Mouse (Mus musculus): ENCODE results near the gene Slc12a8.
A peak's percentile ranks its signal among the peaks of the same experiment; 100 is the strongest.

The Slc12a8 gene

DNA sequence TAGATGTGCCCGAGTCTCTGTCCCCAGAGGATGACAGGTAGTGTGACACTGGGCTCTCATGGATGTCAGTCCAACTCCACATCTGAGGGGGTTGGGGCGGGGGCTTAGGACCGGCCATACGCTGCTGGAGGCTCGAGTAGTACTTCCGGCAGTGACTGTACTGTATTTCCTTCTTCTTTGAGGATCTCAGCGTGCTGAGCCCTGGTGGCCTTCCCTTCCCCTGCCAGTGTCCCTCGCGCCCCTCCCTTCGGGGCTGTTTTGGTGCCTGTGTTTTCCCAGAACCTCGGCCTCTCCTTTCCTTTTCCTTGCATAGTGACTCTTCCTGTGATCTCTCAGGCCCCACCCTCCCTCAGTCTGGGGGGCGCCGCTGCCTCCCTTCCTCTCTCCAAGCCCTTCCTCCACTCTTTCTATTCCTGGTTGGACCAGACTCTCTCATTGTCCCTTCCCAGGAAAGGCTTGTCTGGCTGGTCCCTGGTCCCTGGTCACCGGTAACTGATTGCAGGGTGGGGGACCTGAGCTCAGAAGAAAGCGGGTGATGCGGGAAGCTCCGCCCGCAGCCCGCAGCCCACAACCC, 66.8 kb downstream of the Slc12a8 start:
- peak; percentile 29 for DNase-seq (ENCODE audit: low spot score)

DNA sequence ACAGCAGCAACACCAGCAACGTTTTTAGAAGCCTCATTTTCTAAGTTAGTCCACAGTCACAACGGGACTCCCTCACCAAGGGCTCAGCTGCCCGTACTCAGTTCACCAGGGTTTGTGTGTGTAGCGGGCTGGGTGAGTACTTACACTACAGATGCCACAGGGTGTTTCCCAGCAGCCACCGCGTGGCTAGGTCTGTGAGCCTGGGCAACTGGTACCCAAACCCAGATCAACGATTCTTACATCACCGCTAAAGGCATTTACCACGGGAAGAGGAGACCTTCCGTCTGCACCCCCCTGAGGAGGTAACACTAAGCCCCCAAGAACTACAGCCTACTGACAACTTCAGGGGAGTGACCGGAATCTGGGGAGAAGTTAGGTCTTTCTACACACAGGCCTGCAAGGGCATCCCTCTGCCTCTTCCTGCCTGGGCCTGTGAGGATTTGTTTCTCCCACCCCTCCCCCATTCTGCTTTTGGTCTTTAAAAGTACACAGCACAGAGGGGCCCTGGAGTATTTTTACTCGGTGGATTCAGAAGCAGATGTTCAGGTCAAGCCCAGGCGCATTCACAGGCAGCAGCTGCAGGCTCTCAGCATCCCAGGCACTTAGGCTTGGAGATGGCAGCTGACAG, 67.4 kb downstream of the Slc12a8 start:
- DNase-seq (ENCODE audit: low spot score), result peak; percentile 37

DNA sequence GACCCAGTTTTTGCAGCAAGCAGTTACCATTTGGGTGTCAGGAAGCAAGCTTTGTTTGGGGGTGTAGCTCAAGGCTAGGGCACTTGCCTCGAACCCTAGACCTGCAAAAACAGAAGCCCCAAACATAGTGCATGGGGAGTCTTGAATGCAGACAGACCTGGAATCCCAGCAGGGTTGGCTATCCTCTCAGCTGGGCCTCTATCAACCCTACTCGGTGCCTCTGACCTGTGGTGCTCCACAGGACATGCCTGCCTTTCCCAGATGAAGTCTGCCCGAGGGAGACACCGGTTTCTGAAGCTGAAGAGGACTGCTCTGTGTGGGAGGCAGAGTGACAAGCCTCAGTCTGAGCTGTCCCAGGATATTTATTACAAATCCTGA, 67.9 kb downstream of the Slc12a8 start:
- no peak for DNase-seq (ENCODE audit: low spot score)

DNA sequence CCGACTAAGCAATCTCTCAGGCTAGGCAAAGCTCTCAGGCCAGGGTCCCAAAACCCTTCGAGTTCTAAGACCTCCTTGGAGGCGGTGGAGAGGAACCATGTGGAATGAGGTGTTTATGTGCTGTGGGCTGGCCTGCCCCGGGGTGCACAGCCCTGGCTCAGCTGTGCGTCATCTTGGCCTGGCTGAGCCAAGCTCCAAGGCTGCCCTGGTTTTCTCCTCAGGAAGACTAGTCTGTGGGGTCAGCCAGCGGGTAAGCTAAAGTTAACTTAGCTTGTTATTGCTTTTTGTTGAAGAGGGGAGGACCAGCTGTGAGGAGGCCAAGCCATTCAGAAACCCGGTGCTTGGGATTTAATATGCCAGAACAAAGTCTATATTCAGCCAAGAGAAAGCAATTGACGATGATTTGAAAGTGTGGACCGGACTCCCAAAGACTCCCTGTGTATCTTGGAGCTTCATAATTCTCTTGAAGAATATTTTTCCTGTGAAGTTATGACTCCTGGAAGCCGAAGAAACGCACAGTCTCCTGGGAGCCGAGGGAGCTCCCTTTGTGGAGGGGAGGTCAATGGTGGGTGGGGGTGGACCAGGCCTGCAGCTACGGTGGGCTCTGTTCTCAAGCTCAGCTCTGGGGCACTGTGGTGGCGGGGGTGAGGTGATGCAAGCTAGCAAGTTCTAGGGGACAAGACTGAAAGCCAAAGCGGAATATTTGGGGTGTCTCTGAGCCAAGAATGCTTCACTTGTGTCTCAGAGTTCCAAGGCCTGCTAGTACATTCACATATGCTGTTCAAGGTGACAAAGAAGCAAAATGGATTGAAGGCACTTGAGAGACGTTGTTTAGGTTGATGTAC, 70.4 kb downstream of the Slc12a8 start:
- no peak for DNase-seq (ENCODE audit: low spot score)

DNA sequence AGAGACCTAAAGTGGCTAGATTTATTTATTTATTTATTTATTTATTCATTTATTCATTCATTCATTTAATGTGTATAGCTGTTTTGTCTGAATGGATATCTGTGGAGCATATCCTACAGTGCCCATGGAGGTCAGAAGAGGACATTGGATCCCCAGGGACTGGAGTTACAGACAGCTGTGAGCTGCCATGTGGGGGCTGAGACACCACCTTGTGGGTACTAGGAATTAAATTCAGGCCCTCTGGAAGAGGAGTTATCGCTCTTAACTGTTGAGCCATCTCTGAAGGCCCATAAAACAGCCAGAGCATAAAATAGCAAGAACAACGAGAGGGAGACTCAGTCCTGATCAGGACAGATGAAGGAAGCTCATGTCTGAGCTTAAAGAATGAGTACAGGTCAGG, 71.7 kb downstream of the Slc12a8 start:
- DNase-seq (ENCODE audit: low spot score), result no peak

DNA sequence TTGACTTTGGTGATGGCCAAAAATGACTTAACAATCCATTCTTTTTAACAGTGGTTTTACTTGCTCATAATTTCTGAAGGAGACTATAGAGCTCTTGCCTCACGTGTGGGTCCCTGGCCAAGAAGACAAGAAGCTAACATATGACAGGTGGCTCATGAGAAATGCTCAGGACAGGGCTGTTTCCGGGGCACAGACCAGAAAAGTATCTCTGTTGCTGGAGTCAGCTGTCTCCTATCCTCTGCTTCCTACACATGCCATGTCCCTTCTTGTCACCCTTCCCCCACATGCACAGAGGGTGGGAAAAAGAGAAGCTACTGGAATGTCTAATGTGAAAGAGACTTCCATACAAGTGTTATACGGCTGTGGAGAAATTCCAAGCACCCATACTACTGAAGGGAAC, 73.3 kb downstream of the Slc12a8 start:
- no peak for DNase-seq (ENCODE audit: low spot score)

DNA sequence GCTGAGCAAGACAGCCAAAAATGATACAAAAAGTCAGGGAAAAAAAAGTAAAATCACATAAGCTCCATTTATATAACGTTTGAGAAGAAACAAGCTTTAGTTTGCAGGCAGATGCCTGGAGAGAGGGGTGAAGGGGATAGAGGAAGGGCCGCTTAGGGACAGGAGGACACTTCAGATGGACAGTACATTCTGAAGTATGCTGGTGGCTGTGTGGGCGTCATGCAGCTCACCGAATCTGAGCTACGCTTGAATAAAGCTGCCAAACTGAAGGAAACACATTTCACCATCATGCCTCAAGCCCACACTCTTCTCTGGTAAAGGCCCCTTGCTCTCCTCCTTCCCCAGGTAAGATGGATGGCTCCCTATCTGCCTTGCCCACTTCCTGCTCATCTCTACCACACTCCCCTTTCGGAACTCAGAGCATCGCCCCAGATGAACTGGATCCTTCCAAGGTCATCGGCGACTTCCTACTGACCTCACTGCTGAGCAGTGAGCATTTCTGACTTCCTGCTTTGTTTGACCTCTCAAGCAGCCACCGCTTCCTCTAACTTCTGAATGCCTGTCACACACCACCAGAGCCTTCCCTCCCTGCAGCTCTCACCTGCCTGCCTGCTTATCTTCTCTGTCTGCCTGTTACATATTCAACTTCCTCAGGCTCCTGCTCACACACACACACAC, 74.4 kb downstream of the Slc12a8 start:
- DNase-seq (ENCODE audit: low spot score), result no peak

DNA sequence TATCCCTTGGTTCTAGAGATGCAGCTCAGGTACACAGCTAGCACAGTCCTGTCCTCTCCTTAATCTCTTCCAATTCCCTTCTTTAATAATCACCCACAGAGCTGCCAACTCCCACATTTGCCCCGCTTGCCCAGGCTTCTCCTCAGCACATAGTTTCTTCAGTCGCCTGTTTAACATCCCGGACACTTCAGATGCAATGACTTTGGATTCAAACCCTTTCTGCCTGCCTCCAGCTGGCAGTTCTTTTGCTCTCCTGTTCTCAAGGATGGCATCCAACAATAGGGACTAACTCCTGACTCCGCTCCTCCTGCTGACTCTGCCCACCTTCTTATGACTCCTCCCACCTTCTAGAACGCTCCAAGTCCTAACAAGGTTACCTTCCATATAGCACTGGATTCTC, 75.2 kb downstream of the Slc12a8 start:
- no peak for DNase-seq (ENCODE audit: low spot score)

DNA sequence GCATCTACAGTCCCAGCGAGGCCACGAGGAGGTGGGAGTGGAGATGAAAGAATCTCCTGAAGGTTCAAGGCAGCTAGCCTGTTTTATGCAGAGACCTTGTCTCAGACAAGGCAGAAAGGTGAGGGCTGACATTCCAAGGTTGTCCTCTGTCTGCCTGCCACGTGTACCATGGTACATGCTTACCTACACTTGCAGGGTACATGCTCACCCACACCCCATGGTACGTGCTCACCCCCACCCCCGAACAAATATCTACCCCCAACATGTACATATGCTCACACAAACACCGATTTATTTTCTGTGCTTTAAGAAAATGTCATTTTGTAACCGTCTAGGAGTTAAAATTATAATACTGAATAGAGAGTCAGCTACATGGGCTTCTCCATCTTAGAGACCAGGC, 76.3 kb downstream of the Slc12a8 start:
- DNase-seq (ENCODE audit: low spot score), result no peak

DNA sequence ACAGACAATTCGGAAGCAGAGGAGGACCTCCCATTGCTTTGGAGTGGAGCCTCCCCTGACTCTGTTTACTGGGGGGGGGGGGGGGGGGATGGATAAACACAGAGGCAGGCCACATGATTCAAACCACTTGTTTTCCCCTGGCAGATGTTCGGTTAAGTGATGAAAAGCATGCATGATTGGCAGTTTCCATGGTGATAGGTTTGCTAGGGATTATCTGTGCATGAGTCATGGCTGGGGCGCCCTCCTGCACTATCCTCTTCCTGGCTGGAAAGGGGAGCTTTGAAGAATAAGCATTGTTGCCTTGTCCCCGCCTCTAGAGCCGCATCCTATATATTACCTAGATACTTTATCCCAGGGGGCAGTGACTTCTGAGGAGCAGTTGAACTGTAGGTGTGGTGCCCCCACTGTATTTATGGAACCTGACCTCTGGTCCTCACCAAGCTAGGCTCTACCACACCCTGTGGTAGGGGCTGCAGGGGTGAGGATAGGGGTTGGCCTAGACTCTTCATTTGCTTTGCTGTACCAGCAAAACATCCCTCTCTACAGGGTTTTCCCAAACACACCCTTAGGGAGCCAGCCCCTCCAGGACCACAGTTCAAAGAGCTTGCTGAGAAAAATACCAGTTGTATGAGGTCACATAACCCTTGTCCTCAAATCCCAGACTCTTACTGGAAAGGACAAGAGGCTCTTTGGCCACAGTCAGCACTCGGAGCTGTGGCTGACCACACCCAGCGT, 77.1 kb downstream of the Slc12a8 start:
- DNase-seq (ENCODE audit: low spot score), result no peak

DNA sequence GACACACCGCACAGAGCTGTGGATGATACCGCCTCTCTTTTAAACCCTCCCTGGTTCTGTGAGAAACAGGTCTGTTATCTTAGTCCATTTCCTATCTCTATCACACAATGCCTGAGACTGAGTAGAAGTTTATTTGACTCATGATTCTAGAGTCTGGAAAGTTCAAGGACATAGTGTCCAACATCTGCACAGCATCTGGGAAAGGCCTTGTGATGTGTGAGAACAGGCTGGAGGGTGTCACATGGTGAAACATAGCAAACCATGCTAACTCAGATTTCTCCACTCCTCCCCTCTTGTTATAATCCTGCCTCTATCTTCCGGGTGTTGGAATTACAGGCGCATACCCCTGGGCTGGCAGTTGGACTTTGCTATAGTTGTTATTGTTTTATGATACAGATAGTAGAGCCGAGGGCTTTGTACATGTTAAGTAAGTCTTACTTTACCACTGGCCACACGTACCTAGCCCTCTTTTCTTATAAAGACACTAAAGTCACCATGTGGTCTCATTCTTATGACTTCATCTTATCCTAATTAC, 78.2 kb downstream of the Slc12a8 start:
- no peak for DNase-seq (ENCODE audit: low spot score)

DNA sequence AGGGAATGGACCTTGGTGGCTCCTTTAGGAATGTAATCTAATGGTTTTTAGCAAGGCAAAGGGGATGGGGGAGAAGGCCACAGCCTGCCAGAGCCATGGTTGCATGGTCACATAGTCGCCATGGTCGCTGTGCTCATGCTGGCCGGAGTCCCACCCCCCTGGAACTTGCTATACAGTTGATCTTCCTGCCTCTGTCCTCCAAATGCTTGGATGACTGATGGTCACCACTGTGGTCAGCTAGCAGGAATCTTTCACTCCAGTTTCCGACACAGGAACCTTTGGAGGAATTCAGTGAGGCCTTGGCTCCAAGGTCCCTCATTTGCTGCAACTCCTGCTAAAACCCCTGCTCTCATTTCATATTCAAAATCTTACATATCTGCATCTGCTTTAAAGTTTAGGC, 79.1 kb downstream of the Slc12a8 start:
- DNase-seq (ENCODE audit: low spot score), result no peak

DNA sequence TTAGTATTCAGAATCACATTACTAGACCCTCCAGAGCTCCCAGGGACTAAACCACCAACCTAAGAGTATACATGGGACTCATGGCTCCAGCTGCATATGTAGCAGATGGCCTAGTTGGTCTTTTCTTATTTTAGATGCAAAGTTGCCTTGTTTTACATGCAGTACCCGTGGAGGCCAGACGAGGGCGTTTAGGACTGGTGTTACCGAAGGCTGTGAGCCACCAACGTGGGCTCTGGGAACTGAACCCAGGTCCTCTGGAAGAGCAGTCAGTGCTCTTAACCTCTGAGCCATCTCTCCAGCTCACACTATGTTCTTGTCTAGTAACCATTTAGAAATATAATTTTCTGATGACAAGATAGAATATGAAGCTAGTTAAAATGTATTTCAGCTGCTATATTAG, 83.1 kb downstream of the Slc12a8 start:
- DNase-seq (ENCODE audit: low spot score), result peak; percentile 34

DNA sequence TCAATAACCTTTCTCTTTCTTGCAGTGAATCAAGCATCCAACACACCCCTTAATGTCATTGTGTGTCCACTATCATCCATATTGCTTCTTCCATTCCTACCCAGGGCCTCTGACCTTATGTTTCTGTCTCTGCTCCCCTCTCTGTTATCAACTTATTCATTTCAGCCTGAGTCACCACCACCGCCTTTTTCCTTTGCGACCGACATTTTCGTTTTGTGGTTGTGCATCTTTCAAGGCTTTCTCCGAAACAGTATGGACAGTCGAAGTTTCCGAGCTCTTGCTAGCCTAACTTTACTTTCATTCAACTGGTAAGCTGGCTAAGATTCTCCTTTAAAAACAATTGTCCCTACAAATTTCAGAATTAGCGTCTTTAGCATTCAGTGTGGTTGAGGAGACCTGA, 84.2 kb downstream of the Slc12a8 start:
- DNase-seq (ENCODE audit: low spot score), result no peak

DNA sequence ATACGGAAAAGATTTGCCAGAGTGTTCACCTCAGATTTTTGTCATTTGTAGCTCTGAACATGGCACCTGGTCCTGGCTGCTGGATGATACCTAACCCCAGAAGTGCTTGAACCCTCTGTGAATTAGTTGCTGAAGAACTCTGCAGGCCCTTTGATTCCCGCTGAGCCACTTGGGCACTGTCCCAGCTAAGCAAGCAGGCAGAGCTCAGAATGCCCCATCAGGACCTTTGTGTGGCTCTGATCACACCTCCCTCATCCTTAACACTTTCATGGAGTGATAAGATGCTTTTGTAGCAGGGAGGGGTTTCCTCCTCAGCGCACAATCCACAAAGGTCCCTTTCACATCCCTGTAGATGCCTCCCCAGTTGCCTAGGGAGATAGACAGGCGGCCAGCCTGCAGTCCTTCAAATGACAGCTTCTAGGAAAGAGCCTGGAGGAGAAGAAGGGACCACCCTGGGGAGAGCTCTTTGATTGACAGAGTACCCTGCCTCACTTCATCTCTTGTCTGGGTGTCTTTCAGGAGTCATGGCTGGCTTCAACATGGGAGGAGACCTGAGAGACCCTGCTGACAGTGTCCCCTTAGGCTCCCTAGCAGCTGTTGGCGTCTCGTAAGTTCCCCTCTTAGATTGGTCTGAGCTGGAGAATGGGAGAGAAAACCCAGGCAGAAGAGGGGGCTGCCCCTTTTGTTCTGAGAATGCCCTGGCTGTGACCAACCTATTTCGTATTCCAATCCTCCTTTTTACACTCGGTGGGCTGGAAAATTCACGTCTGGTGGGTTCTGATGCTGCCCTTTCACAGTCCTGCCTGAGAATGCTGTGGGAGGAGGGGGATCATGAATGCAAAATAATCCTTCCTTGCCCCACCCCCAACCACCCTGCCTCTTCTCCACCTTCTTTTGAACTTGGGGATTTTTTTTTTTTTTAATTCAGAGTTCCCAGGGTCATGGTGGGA, 88.8 kb downstream of the Slc12a8 start:
- DNase-seq (ENCODE audit: low spot score), result no peak

DNA sequence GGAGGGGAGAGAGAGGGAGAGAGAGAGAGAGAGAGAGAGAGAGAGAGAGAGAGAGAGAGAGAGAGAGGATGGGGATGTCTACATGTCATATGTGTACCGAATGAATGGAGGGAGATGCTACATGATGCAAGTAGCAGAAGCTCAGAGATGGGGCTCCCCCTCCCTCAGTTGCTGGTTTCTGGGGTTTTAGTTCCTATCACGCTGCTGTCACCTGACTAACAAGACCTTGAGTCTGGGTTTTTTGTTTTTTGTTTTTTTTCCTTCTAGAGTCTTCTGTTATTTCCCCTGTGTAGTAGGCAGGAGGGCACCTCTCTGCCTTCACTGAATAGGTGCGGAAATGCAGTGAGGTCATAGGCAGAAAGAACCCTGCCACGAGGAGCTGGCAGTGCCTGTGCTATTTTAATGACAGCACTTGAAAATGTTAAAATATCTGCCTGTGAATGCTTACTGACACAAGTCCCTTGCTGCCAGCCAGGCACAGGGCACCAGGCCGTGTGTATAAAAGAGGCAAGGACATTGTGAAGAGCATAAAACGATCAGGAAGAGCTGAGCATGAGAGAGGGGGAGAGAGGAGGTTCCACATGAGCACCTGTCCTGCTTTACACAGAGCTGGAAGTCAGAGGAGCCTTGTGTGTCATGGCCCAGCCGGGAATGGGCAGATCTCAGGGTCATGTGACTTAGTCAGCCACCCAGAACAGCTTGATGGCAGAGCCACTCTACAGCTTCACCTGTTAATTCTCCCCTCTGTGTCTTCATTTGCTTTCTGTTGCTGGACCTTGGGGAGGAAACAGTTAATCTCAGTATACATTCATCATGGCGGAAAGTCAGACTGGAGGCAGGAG, 89.8 kb downstream of the Slc12a8 start:
- peak; percentile 30 for DNase-seq (ENCODE audit: low spot score)

DNA sequence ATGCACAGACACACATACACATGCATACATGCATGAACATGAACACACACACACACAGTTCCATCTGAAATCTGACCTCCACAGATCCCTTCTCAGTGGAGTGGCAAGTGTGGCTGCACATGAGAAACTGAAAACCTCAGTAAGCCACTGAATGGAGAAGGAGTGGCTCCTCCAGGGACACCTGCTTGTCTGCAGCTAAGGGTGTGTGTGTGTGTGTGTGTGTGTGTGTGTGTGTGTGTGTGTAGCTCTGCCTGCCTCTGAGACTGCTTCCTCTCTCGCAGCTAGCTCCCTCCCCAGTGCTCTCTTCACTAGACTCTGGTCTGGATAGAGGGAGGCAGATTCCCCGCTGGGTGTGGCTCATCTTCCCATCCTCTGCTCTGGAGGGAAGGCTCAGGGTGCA, 92.4 kb downstream of the Slc12a8 start:
- no peak for DNase-seq (ENCODE audit: low spot score)

DNA sequence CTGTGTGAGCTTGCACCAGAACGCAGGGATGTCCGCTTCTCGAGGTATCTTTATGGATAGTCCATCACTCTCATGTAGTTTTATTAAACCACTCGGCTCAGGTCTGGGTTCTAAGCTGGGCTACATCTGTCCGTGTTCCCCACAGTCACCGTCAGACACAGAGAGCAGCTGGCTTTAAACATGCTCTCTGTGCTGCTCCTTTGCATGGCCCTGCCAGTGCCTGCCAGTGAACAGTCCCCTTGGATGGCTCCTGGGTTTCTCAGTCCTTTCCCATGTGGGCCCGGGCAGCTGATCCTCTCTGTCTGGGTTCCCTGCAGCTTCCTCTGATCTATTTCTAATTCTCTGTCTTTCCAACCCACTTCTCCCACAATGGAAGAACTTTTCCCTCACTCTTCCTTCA, 93.3 kb downstream of the Slc12a8 start:
- DNase-seq (ENCODE audit: low spot score), result no peak

DNA sequence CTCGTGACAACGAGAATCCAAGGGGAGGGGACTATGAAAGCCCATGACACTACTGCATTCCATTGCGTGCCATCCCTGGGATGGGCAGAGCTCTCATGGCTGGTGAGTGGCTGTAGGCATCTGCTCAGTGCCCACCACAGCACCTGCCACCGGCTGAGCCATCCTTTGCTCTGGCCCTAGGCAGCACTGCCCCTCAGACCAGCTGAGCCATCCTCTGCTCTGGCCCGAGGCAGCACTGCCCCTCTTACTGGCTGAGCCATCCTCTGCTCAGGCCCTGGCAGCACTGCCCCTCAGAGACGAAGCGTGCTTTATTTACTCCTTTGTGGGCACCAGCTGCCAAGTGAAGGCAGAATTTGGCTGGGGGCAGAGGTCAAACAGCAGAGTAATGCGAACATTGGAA, 94.2 kb downstream of the Slc12a8 start:
- DNase-seq (ENCODE audit: low spot score), result no peak
